Mouse (Mus musculus): ENCODE data around the gene Ttc9c. TPM values are rescaled to one million over a fixed set of nuclear protein-coding genes. Genes with fewer than 3 reads are reported as not detected.

The Ttc9c gene
- polyA plus RNA-seq (2015; fragmentation: Nextera tagmentation; extraction: Ambion mirVana), result 22.4 and 22.5 TPM in 2 replicates

DNA sequence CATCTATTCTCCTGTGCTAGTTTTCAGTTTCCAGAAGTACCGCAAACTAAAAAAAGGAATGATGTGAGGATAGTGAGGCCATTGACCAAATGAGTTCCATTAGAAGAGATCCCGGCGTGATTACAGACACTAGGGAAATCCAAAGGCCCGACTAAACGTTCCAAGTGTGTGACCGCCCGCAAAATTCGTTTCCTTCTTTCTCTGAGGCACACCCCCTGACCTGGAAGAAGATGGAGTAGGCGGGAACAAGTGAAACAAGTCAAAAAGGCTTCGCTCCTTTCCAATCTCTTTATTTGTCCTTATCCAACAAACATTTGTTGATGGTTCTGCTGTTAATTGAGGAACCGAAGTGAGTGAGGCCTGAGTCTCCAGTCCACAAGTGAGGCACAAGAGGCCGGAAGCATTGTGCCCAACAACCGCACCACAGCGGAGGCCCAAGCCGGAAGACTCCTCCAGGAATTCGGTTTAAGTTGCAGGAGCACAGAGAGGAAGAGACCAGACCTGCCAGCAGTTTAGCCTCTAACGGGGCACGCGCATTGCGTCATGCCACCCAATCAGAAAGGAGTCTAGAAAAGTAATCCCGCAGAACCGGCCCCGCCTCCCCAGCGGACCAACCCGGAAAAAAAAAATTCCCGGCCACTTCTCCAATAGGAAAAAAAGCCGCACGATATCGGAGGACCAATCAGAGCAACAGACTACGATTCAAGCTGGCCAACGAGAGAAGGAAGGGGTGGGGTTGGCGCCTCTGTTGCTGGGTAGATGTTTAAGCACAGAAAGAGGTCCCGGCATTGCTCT is at the start of gene Ttc9c:
Gene Ttc9c, minus strand, starts transcription at position 533 of the 795 bp plus-strand sequence.
- H3K36me3 ChIP-seq (replicated peaks), result peaks cover 48% of the 10 kb centered on the region
- H3K27ac ChIP-seq (replicated peaks), result peak within 1 kb of the TSS; percentile 100
- WGBS (ENCODE audit: insufficient replicate concordance), result 1% methylated on average over 33 of the region's 33 CpGs
- peak within 1 kb of the TSS; percentile 95 for H3K9ac ChIP-seq
- no peaks in the 10 kb centered on the region for H3K27me3 ChIP-seq
- peak within 1 kb of the TSS; percentile 86 for H3K4me2 ChIP-seq
- no peaks in the 10 kb centered on the region for H3K9me3 ChIP-seq (replicated peaks)
- ATAC-seq (ENCODE audit: insufficient read depth), result peak; percentile 78
- peaks cover 43% of the 10 kb centered on the region for H3K4me1 ChIP-seq (replicated peaks)
- peak within 1 kb of the TSS; percentile 92 for H3K4me3 ChIP-seq (replicated peaks)

DNA sequence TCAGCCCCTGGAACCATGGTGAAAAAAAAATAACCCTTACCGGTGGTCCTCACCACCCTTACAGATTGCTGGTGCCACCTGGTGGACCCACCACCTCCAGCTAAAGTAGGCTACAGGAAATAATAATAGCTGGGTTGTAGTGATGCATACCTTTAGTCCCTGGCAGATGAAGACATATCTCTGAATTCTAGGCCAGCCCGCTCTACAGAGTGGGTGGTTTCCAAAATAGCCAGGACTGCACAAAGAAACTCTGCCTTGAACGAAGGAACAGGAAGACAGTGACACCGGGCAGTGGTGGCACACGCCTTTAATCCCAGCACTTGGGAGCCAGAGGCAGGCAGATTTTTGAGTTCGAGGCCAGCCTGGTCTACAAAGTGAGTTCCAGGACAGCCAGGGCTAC is 45.1 kb upstream of the Ttc9c start:
- Histone ChIP-seq H3K4me3 (replicated peaks) (no peak overlapping the region), H3K27ac (replicated peaks) (no peak overlapping the region), H3K9ac (no peak overlapping the region), H3K4me1 (replicated peaks) (0 out of 2 replicates have a peak, but pooled peaks cover 6% of the 10 kb centered on the region), H3K27me3 (no peaks in the 10 kb centered on the region), H3K36me3 (replicated peaks) (no peaks in the 10 kb centered on the region), H3K4me2 (no peak overlapping the region), H3K9me3 (replicated peaks) (no peaks in the 10 kb centered on the region)
- 69% methylated on average over 6 of the region's 6 CpGs for WGBS (ENCODE audit: insufficient replicate concordance)
- ATAC-seq (ENCODE audit: insufficient read depth), result no peak

DNA sequence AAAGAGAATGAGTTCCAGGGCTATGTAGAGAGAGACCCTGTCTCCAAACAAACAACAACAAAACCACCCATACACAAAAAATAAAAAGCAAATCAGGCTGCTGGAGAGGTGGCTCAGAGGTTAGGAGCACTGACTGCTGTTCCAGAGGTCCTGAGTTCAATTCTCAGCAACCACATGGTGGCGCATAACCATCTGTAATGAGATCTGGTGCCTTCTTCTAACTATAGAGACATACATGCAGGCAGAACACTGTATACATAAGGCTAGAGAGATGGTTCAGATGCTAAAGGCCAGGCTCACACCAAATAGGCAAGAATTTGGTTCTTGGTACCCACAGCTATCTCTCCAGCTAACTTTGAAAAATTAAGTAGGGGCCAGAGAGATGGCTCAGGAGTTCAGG is 39.9 kb upstream of the Ttc9c start:
- H3K4me2 ChIP-seq, result no peak overlapping the region

DNA sequence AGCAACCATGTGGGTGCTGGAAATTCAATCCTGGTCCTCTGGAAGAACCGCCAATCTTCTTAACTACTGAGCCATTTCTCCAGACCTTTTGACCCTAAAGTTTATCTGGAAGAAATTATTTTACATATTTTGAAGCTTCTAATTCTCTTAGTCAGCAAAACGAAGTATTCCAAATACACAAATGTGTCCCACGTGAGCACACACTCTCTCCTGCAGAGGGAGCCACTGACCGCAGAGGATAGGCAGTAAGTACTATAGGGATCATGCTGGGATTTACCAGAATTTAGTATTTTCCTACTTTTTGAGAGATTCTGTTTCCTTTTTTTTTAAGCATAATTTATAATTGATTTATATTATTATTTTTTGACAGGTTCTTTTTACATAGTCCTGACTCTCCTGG is 38.6 kb upstream of the Ttc9c start:
- Histone ChIP-seq H3K27ac (replicated peaks) (no peak overlapping the region), H3K27me3 (no peaks in the 10 kb centered on the region), H3K36me3 (replicated peaks) (no peaks in the 10 kb centered on the region), H3K9me3 (replicated peaks) (no peaks in the 10 kb centered on the region), H3K9ac (no peak overlapping the region), H3K4me3 (replicated peaks) (no peak overlapping the region), H3K4me1 (replicated peaks) (no peaks in the 10 kb centered on the region), H3K4me2 (no peak overlapping the region)
- ATAC-seq (ENCODE audit: insufficient read depth), result no peak
- 33% methylated on average over 4 of the region's 4 CpGs for WGBS (ENCODE audit: insufficient replicate concordance)

More for the DNA sequence above, 39.9 kb upstream of the Ttc9c start:
- H3K27me3 ChIP-seq, result no peaks in the 10 kb centered on the region
- H3K36me3 ChIP-seq (replicated peaks), result no peaks in the 10 kb centered on the region
- no peak overlapping the region for H3K27ac ChIP-seq (replicated peaks)
- no peak overlapping the region for H3K9ac ChIP-seq
- H3K4me3 ChIP-seq (replicated peaks), result no peak overlapping the region
- no peak for ATAC-seq (ENCODE audit: insufficient read depth)
- H3K4me1 ChIP-seq (replicated peaks), result no peaks in the 10 kb centered on the region
- no peaks in the 10 kb centered on the region for H3K9me3 ChIP-seq (replicated peaks)
- 20% methylated on average over 1 of the region's 1 CpGs for WGBS (ENCODE audit: insufficient replicate concordance)

DNA sequence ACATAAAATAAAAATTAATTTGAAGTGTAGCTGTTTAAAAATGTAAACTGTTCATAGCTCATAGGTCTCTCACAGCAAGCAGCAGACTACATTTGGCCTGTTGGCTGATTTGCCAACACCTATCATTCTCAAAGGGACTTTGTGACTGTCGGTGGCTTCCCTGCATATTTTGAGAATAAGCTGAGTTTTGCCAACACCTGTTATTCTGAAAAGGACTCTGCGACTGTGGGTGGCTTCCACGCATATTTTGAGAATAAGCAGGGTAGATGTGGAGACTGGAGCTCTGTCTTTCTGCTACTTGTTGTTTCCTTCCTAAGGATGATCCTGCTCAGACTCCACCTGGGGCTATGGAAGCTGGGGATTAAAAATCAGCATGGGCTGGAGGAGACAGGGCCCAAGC is 34.0 kb upstream of the Ttc9c start:
- Histone ChIP-seq H3K9ac (no peak overlapping the region), H3K4me2 (no peak overlapping the region), H3K36me3 (replicated peaks) (no peaks in the 10 kb centered on the region; the same call in 1 of the 2 replicates), H3K27me3 (peaks cover 5% of the 10 kb centered on the region; the same call in 1 of the 2 replicates), H3K9me3 (replicated peaks) (no peaks in the 10 kb centered on the region), H3K4me3 (replicated peaks) (no peak overlapping the region), H3K27ac (replicated peaks) (no peak overlapping the region), H3K4me1 (replicated peaks) (peaks cover 13% of the 10 kb centered on the region; the same call in 1 of the 2 replicates)
- no peak for ATAC-seq (ENCODE audit: insufficient read depth)
- WGBS (ENCODE audit: insufficient replicate concordance), result 74% methylated on average over 3 of the region's 3 CpGs

DNA sequence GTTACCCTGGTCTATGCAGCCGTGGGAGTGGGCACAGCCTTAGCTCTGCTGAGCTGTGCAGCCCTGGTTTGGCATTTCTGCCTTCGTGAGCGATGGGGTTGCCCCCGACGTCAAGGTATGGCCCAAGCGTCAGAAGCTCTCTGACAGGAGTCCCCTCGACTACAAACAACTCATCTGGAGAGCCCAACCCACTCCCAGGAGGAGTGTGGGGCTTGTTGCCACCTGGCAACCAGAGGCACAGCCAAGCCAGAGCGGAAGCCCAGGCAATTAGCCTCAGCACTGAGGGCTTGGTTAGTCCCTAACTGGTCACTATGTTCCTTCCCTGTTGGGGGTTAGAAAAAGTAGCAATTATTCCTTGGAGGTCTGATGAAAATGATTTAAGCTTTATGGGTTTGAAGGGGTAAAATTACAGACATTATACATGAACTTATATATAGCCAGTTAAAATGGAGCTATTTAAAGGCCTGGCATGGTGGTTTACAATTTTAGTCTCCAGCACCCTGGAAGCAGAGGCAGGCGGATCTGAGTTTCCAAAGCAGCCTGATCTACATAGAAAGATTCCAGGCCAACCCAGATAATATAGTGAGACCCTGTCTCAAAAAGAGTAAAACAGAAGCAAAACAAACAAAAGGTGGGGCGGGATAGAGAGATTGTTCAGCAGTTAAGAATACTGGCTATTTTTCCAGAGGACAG is 33.2 kb upstream of the Ttc9c start:
- no peak for ATAC-seq (ENCODE audit: insufficient read depth)
- Histone ChIP-seq H3K27ac (replicated peaks) (no peak overlapping the region), H3K9ac (no peak overlapping the region)

DNA sequence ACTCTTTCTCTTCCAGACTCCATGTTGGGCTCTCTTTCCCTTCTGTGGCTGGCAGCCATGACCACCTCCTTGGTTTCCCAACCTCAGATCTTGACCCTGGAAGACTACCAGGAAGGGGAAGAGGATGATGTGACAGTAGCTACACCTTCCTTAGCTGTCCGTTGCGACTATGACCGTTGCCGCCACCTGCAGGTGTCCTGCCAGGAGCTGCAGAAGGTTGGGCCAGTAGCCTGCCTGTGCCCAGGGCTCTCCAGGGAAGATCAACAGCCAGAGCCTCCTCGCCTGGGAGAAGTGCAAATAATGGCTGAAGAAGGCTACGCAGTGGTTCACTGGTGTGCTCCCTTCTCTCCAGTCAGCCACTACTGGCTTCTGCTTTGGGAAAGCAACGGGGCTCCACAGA is 32.5 kb upstream of the Ttc9c start:
- peaks cover 13% of the 10 kb centered on the region for H3K36me3 ChIP-seq (replicated peaks)
- H3K4me3 ChIP-seq (replicated peaks), result no peak overlapping the region
- H3K9ac ChIP-seq, result no peak overlapping the region
- H3K4me1 ChIP-seq (replicated peaks), result peaks cover 13% of the 10 kb centered on the region; the same call in 1 of the 2 replicates
- no peaks in the 10 kb centered on the region for H3K9me3 ChIP-seq (replicated peaks)
- H3K27ac ChIP-seq (replicated peaks), result no peak overlapping the region
- peaks cover 5% of the 10 kb centered on the region; the same call in 1 of the 2 replicates for H3K27me3 ChIP-seq
- H3K4me2 ChIP-seq, result no peak overlapping the region
- WGBS (ENCODE audit: insufficient replicate concordance), result 51% methylated on average over 7 of the region's 7 CpGs
- ATAC-seq (ENCODE audit: insufficient read depth), result no peak

More for the DNA sequence above, 33.2 kb upstream of the Ttc9c start:
- peaks cover 13% of the 10 kb centered on the region; the same call in 1 of the 2 replicates for H3K4me1 ChIP-seq (replicated peaks)
- H3K36me3 ChIP-seq (replicated peaks), result peaks cover 6% of the 10 kb centered on the region; the same call in 1 of the 2 replicates
- no peak overlapping the region for H3K4me3 ChIP-seq (replicated peaks)
- no peak overlapping the region for H3K4me2 ChIP-seq
- WGBS (ENCODE audit: insufficient replicate concordance), result 59% methylated on average over 10 of the region's 10 CpGs
- H3K9me3 ChIP-seq (replicated peaks), result no peaks in the 10 kb centered on the region
- peaks cover 5% of the 10 kb centered on the region; the same call in 1 of the 2 replicates for H3K27me3 ChIP-seq

DNA sequence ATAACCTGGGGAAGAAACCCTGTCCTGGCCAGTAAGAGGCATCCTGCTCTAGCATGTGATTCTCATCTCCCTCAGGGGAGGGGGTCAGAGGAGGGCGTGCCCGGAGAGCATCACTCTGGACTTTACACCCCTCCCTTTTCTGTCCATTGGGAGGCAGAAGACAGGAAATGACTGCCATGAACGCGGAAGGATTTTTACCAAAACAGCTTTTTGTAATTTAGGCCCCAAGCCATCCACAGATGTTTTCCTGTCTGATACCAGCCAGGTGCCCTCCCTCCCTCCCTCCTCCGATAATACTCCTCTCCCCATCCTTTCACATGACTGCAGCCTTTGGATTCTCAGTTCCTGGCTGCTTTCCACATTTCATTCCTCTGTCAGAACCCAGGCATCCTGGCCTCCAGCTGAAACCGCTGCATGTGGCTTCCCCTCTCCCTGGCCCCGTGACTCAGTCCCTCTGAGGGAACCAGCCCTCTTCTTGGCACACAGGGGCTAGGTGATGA is 31.3 kb upstream of the Ttc9c start, which contains the start of gene Lrrn4cl:
Gene Lrrn4cl, plus strand, starts transcription at position 367 of the 500 bp plus-strand sequence.
- Histone ChIP-seq H3K27me3 (peaks cover 5% of the 10 kb centered on the region; the same call in 1 of the 2 replicates), H3K27ac (replicated peaks) (no peak within 1 kb of the TSS), H3K4me2 (no peak within 1 kb of the TSS), H3K9ac (no peak within 1 kb of the TSS), H3K4me3 (replicated peaks) (no peak within 1 kb of the TSS), H3K9me3 (replicated peaks) (no peaks in the 10 kb centered on the region), H3K4me1 (replicated peaks) (peaks cover 13% of the 10 kb centered on the region; the same call in 1 of the 2 replicates), H3K36me3 (replicated peaks) (peaks cover 25% of the 10 kb centered on the region)
- 41% methylated on average over 7 of the region's 7 CpGs for whole genome bisulfite sequencing (ENCODE audit: insufficient replicate concordance)
- ATAC-seq (ENCODE audit: insufficient read depth), result no peak

DNA sequence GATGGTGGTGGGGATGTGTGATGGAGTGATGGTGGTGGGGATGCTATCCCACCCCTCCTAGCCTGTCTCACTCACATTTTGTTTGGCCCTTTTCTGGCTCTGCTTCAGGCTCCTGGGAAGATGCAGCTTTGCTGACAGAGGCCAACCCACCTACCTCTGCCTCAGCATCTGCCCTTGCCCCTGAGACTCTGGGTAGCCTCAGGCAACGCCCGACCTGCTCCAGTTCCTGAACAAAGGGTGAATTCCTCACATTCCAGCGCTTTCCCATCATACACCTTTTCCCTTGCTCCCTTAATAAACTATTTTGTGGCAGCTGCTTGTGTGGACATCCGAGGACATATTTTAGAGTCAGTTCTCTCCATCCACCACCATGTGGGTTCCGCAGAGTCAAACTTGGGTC is 29.2 kb upstream of the Ttc9c start:
- Histone ChIP-seq H3K27me3 (peaks cover 5% of the 10 kb centered on the region; the same call in 1 of the 2 replicates), H3K4me1 (replicated peaks) (peaks cover 16% of the 10 kb centered on the region; the same call in 1 of the 2 replicates), H3K4me2 (no peak overlapping the region), H3K36me3 (replicated peaks) (peaks cover 28% of the 10 kb centered on the region), H3K27ac (replicated peaks) (no peak overlapping the region), H3K9me3 (replicated peaks) (no peaks in the 10 kb centered on the region), H3K9ac (no peak overlapping the region), H3K4me3 (replicated peaks) (no peak overlapping the region)
- WGBS (ENCODE audit: insufficient replicate concordance), result 75% methylated on average over 5 of the region's 5 CpGs
- ATAC-seq (ENCODE audit: insufficient read depth), result no peak

DNA sequence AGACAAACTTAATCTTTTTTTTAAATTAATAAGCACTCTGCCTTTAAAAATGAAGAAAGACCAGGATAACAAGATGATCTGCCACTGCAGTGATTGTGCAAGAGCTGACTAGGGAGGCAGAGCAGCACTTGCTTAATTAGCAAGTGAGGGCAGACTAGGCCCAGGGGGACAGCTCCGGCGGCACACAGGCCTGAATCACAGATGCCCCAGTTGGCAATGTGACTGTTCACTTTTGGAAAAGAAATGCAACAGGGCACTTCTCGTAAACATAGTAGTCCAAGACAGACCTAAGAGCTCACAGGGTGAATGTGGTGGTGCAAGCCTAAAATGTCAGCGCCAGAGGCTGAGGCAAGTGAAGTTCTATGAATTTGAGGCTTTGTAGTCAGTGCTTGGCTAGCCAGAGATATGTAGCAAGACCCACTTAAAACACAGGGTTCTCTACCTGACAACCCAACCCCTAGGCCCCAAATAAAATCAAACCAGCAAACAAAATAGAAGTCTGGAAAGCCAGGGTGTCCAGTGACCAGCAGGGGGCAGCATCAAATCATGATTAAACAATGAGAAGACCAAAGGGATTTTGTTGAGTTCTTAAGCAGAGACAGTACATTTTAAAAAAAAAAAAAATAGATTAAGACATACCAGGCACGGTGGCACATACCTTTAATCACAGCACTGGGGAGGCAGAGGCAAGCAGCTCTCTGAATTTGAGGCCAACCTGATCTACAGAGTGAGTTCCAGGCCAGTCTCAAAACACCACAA is 25.4 kb upstream of the Ttc9c start:
- Histone ChIP-seq H3K36me3 (replicated peaks) (peaks cover 38% of the 10 kb centered on the region), H3K4me2 (no peak overlapping the region), H3K4me1 (replicated peaks) (peaks cover 24% of the 10 kb centered on the region), H3K9me3 (replicated peaks) (no peaks in the 10 kb centered on the region), H3K4me3 (replicated peaks) (no peak overlapping the region), H3K27me3 (no peaks in the 10 kb centered on the region), H3K9ac (no peak overlapping the region), H3K27ac (replicated peaks) (no peak overlapping the region)
- 58% methylated on average over 5 of the region's 5 CpGs for WGBS (ENCODE audit: insufficient replicate concordance)
- no peak for ATAC-seq (ENCODE audit: insufficient read depth)

Data from liver, embryonic 15.5 days (tissue).